Mouse (Mus musculus): ENCODE measurements around the gene Rpia. TPM values are rescaled to one million over a fixed set of nuclear protein-coding genes. Genes with fewer than 3 reads are reported as not detected.

Gene Rpia
- polyA plus RNA-seq, 1 experiment from 2014 or later = 6.1 TPM

DNA sequence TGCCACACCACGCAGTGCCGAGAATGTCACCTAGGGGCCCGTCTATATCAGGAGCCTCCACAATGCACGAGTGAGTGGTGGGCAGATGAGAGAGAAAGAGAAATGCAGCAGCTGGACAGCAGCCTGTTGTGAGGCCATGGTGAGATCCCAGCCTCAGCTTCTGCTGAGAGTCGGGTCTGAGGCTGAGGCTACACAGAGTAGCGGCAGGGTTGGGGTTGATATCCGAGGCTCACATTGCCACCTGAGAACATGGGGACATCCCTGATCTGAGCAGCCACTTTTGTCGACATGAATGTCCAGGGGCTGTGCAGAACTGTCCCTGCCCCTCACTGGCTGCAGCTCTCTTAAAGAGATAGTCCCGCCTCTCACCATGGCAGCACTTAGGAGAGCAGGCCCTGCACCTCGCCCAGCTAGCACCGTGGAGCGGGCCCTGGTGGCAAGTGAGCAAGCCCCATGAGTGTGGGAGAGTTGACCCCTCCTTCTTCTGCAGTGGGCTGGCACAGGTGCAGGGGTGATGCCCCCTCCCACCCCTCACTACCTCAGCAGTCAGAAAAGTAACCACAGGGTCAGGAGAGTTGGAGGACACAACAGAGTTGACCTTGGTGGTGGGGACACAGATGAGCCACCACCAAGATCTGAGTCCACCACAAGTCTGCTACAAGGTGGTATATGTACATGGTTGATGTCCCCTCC is 75.2 kb downstream of the Rpia start:
- ATAC-seq (replicated peaks; ENCODE audit: low FRiP score, low TSS enrichment, low read depth) = no peak

More for the DNA sequence above, 75.2 kb downstream of the Rpia start:
- H3K36me3 ChIP-seq (ENCODE audit: control insufficient read depth, insufficient read depth, low read length) = no peaks in the 10 kb centered on the region
- no peak for DNase-seq (ENCODE audit: low spot score)
- H3K27ac ChIP-seq (ENCODE audit: low read depth) = no peak overlapping the region
- H3K9me3 ChIP-seq (ENCODE audit: control insufficient read depth, low read length) = no peaks in the 10 kb centered on the region
- no peak overlapping the region for H3K4me2 ChIP-seq (ENCODE audit: low read length)
- H3K27me3 ChIP-seq (replicated peaks; ENCODE audit: control insufficient read depth, insufficient read depth, low read length) = no peaks in the 10 kb centered on the region
- H3K4me1 ChIP-seq (replicated peaks; ENCODE audit: control insufficient read depth, insufficient read depth, low read length) = no peaks in the 10 kb centered on the region
- 71% methylated on average over 12 of the region's 12 CpGs for WGBS
- no peak overlapping the region for H3K9ac ChIP-seq (ENCODE audit: low read length)
- H3K4me3 ChIP-seq (ENCODE audit: low read depth, low read length) = no peak overlapping the region

Other genes with a start within 250 kb of the Rpia start
- gene Eif2ak3, start 52.3 kb upstream of the Rpia start, polyA plus RNA-seq (2014; fragmentation: Nextera tagmentation; extraction: Ambion mirVana) = 7.3 and 8.2 TPM in 2 replicates
- not detected in 2 replicates for gene Tex37, start 126.7 kb upstream of the Rpia start, polyA plus RNA-seq (2014; fragmentation: Nextera tagmentation; extraction: Ambion mirVana)
- not detected in 2 replicates for gene Foxi3, start 164.3 kb upstream of the Rpia start, polyA plus RNA-seq (2014; fragmentation: Nextera tagmentation; extraction: Ambion mirVana)